Mouse (Mus musculus): ENCODE measurements around the gene Denr.
A peak's percentile ranks its signal among the peaks of the same experiment; 100 is the strongest.

The Denr gene

GRCm38 (mm10) chr5:123914852-123915251, 7.9 kb downstream of the Denr start:
- no peak for DNase-seq

DNA sequence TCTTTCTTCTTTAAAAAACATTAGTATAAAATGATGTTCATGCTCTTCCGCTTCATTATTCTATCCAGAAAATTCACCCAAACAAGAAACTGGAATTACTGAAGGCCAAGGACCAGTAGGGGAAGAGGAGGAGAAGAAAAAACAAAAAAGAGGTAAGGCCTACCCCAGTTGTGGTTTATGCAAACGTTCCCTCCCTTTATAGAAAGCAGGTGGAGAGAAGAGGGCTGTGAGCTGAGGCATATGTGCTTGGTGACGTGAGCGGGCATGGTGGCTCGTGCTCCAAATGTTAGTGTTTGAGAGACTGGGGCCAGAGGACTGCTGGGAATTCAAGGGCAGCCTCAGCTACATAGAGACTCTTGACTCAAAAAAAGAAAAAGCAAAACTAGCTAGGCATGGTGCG, 15.1 kb downstream of the Denr start:
- DNase-seq: no peak

GRCm38 (mm10) chr5:123927118-123927517, 20.1 kb downstream of the Denr start, which contains the start of gene Gm43518:
TSS of gene Gm43518 (plus strand) at chr5:123927418.
- DNase-seq: no peak

GRCm38 (mm10) chr5:123930508-123930989, 23.6 kb downstream of the Denr start, which contains the start of gene Ccdc62:
TSS of gene Ccdc62 (plus strand) at chr5:123930679.
- peak; percentile 91 for DNase-seq

GRCm38 (mm10) chr5:123931131-123931530, 24.2 kb downstream of the Denr start:
- DNase-seq: no peak

DNA sequence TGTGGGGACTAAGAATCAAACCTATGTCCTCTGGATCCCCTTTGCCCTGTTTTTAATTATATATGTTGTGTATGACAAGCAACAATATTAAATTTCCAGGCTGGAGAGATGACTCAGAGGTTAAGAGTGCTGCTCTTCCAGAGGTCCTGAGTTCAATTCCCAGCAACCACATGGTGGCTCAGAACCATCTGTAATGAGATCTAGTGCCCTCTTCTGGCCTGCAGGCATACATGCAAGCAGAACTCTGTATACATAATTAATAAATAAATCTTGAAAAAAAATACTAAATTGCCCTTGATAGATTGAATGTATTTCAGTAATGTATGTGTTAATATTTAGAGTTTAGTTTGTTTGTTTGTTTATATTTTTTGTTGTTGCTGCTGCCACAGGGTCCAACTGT, 26.0 kb downstream of the Denr start:
- no peak for DNase-seq

DNA sequence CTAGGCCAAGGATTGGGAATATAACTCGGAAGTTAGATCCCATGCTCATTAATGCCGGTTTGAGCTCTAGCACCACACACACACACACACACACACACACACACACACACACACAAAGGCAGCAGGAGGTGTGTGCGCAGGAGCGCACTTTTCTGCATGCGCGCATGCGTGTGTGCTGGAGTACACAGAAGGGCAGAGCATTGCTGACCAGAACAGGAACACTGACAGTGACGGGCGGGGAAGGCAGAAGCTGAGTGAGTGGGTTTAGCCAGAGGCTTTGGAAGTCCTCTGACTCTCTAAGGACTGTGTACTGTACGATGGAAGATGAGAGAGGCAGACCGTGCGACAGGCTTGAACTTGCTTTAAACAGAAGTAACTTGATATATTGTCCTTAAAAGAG, 26.6 kb downstream of the Denr start:
- no peak for DNase-seq

- peak; percentile 36 for DNase-seq
Observed at GRCm38 (mm10) chr5:123933957-123934591, 27.1 kb downstream of the Denr start.

- no peak for DNase-seq
Observed at GRCm38 (mm10) chr5:123935931-123936330, 29.0 kb downstream of the Denr start.

- DNase-seq: no peak
Observed at GRCm38 (mm10) chr5:123938479-123938878, 31.5 kb downstream of the Denr start.

GRCm38 (mm10) chr5:123946546-123946945, 39.6 kb downstream of the Denr start:
- DNase-seq: no peak

DNA sequence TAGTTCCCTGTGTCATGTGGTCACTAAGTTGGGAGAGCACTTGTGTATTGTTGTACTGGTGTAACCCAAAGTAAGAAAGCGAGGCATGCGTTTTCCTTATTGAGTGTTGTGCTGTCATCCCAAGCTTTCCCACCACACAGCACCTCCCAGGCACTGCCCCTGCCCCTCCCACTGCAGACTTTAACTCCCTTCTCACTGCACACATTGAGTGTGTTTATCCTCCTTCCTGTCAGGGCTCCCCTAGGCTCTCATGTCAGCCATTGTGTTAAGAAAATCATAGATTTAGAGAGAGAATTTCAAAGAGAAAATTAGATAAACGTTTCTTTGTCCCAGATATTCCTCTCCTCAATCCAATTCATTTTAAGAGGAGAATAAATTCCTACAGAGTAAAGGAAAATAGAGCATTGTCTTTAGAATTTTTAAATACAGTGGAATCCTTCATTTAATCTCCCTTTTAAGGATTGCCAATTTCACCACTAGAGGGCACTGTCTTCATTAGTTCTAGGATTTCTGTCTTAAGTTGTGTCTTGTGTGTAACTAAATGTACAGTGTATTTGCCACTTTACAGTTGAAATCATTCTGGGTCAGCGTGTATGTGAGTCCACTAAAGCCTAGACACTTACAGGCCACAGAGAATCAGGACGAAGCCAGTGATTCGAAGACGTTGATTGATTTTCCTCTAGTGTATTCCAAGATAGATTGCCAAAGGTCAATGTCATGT, 40.2 kb downstream of the Denr start:
- DNase-seq: peak; percentile 20

GRCm38 (mm10) chr5:123952365-123953045, 45.5 kb downstream of the Denr start:
- no peak for DNase-seq

GRCm38 (mm10) chr5:123957213-123957612, 50.2 kb downstream of the Denr start:
- no peak for DNase-seq

DNA sequence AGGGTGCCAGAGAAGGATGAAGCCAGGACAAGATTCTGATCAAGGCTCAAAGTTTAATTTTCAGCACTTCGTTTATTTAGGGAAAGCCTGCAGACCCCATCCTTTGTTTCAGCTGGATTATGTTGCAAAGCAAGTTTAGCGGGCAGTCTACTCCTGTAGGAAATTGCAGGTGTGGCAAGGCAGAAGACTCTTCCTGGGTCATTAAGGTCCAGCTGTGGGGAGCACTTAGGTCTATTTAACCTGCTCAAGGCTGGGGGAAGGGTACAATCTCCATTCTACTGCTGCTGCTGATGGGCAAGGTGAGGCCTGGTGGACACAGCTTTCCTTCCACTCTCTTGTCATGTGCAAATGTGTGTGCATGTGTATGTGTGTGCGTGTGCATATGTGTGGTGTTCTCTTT, 52.0 kb downstream of the Denr start:
- no peak for DNase-seq

DNA sequence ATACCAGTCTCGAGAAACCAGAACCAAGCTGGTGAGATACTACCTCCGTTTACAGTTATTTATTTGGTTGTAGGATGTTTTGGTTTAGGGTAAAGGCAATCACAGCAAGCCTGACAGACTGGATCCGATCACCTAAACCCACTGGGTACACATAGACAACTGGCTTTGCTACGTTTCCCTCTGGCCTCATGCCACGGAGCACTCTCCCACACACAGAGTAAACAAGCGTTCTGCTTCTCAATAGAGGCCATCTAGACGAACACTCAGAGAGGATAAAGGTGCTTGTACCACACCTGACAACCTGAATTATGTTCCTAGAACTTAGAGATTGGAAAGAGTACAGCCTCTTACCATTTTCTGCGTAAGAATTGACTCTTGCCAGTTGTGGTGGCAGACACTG, 53.2 kb downstream of the Denr start:
- no peak for DNase-seq

DNA sequence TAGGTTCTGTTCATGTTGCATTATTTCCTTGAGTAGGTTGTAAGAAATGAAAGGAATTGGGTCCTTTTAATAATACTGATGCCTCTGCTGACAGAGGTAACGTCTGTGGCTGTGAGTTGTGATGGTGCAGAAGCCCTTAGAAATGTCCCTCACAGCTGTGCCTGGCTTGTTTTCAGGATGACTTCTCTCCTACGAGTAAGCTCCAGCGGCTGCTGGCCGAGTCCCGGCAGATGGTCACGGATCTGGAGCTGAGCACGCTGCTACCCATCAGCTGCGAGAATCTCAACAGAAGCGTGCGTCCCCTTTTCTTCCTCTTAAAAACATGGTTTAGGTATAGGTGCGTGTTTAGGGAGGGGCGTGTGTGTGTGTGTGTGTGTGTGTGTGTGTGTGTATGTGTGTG, 54.1 kb downstream of the Denr start:
- DNase-seq: no peak

DNA sequence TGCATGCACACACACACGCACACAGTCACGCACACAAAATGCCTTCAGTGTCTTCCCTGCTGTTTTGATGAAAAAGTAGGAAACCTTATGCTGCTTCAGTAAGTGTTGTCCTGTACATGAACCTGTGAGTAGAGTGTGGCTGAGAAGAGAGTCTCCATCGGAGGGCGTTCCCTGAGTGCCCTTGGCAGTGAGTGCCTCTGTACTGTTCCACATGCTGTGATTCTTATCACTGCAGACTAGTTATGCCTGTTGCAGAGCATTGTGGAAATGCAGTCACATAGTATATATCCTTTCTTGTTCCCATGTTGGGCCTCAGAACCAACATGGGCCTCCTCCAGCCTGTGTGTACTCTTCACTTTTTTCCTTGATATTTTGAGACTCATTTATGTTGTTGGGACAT, 57.2 kb downstream of the Denr start:
- no peak for DNase-seq

DNA sequence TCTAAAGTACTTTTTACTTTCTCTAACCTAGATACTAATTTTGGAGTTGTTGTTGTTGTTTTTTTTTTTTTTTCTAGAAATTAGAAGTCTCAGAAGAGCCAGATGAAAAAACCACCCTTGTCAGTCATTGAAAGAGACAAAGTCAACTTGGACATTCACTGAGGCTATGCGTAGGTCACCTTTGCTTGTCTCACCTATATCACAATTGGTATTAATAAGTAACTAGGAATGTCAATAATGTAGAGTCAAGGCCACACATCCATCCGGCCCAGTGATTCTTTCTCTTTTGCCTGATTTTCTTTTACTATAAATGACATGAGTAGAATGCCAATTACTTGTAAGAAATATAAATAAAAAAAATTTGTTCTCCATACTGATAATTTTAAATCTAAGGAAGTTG, 59.8 kb downstream of the Denr start:
- no peak for DNase-seq

GRCm38 (mm10) chr5:123968468-123968867, 61.5 kb downstream of the Denr start:
- DNase-seq: no peak

DNA sequence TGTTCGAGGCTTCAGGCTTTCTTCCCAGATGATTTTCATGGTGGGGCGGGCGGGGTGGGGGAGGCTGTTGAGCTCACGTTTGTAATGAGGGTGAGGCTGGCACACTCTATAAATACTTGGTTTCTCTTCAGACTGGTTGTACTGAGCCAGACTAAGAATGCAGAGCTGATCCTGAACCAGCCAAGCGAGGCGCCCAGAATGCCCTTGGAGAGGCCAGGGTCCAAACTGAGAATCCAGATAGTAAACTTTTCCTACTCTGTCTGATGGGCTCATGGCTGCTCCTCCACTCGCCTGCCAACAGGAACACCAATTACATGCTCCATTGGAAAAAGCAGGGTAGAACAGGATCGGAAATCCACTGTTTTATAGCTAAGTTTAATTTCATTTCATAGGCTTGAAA, 62.2 kb downstream of the Denr start:
- DNase-seq: peak; percentile 58

GRCm38 (mm10) chr5:123970576-123970975, 63.6 kb downstream of the Denr start:
- no peak for DNase-seq

DNA sequence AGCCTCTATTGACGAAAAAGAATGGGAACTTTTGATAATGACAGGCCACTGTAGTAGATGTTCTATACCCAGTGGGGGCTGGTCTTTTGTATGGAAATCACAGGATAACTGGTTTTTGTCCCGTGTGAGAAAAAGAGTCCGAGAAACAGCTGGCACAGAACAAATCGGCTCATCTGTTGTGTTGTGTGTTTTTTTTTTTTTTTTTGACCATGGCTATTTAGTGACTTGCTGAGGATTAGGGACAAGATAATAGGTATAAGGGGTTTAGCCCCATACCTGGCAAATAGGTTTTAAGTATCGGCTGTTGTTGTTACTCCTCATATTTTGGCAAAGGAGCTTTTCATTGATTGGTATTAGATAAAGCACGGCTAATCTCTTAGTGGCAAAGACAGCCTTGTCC, 65.5 kb downstream of the Denr start:
- no peak for DNase-seq

All from kidney, adult 18-20 months (tissue).